Mouse (Mus musculus) E14TG2a.4 (cell line): ENCODE results near the gene Rftn1.

Experiments
- H3K27me3 ChIP-seq: 2 replicates; pipeline ENCODE4 v1.6.1; 2014; ENCODE audit warnings: low read length, control low read depth; ENCODE audit not compliant: insufficient read depth
- H3K36me3 ChIP-seq: 2 replicates; pipeline ENCODE4 v1.6.1; 2014; ENCODE audit warnings: low read length, control low read depth; ENCODE audit not compliant: insufficient read depth
- H3K4me1 ChIP-seq: replicated peaks from 2 replicates; pipeline ENCODE4 v1.6.1; 2014; ENCODE audit warnings: low read depth, low read length, control low read depth
- H3K4me3 ChIP-seq: replicated peaks from 2 replicates; pipeline ENCODE4 v1.5.1; 2014; ENCODE audit warnings: mild to moderate bottlenecking, low read length
- H3K9me3 ChIP-seq: 2 replicates; pipeline ENCODE4 v1.6.1; 2014; ENCODE audit warnings: low read length, control low read depth
- CTCF ChIP-seq: conservative IDR thresholded peaks from 2 replicates; pipeline ENCODE4 v1.5.1; 2014; ENCODE audit warnings: low read length
- NANOG ChIP-seq: IDR thresholded peaks from 2 replicates; pipeline ENCODE4 v1.6.1; 2014; ENCODE audit warnings: borderline replicate concordance, low read length, mixed read lengths
- POU5F1 ChIP-seq: IDR thresholded peaks from 2 replicates; pipeline ENCODE4 v1.6.1; 2014; ENCODE audit warnings: low read length, borderline replicate concordance

Gene Rftn1

DNA sequence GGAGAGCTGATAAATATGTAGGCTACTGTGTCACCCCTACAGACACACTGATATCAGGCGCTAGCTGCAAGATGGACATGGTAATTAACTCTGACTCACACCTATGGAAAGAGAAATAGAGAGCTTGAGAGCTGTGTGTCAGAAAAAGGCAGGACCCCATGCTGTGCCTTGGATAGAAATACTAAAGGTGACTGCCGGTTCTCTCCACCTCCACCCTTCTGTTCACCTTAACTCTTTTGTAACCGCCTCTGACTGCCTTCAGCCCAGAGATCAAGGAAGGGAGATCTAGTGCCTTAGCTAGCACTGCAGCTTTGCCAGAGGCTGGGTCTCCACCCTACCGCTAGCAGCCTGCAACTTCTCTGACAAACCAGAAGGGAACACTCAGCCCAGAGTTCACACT, 187.3 kb downstream of the Rftn1 start:
- H3K36me3 ChIP-seq, result no peaks in the 10 kb centered on the region
- no peaks in the 10 kb centered on the region for H3K9me3 ChIP-seq
- no peak overlapping the region for H3K4me3 ChIP-seq
- no peak for TF ChIP-seq CTCF
- no peak for TF ChIP-seq POU5F1
- TF ChIP-seq NANOG, result no peak
- no peaks in the 10 kb centered on the region; the same call in 1 of the 2 replicates for H3K27me3 ChIP-seq
- H3K4me1 ChIP-seq, result peaks cover 26% of the 10 kb centered on the region

DNA sequence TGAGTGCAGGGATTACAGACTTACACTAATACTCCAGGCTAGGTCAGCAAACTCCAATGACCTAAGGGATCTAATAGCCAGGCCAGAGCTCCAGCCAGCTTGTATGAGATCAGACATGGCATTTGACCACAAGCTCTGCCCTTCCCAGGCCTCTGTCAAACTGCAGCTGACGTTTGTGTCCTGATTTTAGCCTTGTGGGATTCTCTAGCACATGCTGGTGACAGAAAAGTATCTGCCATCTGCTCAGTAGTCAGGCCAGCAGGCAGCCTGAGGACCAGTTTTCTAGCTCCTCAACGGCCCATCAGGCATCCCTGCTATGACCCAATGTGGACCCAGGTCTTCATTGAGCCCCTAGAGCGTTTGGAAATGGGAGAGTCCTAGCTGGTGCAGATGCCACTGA, 188.3 kb downstream of the Rftn1 start:
- H3K4me1 ChIP-seq, result peaks cover 19% of the 10 kb centered on the region
- no peaks in the 10 kb centered on the region for H3K36me3 ChIP-seq
- no peaks in the 10 kb centered on the region; the same call in 1 of the 2 replicates for H3K27me3 ChIP-seq
- H3K9me3 ChIP-seq, result no peaks in the 10 kb centered on the region
- H3K4me3 ChIP-seq, result no peak overlapping the region
- TF ChIP-seq POU5F1, result no peak
- TF ChIP-seq CTCF, result no peak
- no peak for TF ChIP-seq NANOG

DNA sequence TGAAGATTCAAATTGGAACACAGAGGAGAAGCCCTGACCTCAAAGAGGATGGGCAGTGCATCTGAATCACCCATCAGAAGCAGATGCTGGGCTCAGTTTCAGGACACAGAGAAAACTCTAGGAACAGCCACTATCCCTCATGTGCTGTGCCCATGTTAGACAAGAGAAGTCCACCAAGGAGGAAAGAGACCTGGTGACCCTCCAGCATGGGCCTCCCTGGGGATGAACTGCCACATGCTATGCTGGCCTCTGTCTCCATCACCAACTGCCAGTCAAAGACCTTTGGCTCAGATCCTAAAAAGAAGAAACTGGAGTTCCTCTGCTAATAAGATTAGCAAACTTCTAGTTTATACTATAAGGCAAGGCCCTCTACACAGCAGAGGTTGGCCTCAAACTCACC, 188.7 kb downstream of the Rftn1 start:
- TF ChIP-seq POU5F1 (no peak), CTCF (no peak)
- Histone ChIP-seq H3K4me3 (no peak overlapping the region), H3K27me3 (no peaks in the 10 kb centered on the region; the same call in 1 of the 2 replicates), H3K36me3 (no peaks in the 10 kb centered on the region), H3K4me1 (peaks cover 15% of the 10 kb centered on the region), H3K9me3 (no peaks in the 10 kb centered on the region)

DNA sequence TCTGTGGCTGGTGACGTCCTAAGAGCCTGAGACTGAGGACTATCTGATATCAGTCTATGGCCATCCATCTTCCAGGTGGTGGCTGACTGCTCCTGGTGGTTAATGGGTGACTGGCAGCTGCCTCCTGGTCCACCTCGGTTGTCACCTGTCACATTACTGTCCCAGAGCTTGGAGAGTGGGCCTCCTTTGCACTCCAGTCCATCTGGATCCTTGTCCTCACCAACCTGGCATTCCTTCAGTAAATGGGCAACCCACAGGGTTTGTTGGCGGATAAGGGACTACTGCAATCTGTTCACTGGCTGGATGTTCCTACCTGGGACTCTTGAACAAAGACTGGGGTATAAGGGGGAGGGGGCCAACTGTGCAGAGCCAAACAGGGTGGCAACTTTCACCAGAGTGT, 189.9 kb downstream of the Rftn1 start:
- TF ChIP-seq CTCF, result no peak
- no peak for TF ChIP-seq NANOG
- no peak for TF ChIP-seq POU5F1
- H3K4me1 ChIP-seq, result peaks cover 7% of the 10 kb centered on the region
- H3K9me3 ChIP-seq, result no peaks in the 10 kb centered on the region

DNA sequence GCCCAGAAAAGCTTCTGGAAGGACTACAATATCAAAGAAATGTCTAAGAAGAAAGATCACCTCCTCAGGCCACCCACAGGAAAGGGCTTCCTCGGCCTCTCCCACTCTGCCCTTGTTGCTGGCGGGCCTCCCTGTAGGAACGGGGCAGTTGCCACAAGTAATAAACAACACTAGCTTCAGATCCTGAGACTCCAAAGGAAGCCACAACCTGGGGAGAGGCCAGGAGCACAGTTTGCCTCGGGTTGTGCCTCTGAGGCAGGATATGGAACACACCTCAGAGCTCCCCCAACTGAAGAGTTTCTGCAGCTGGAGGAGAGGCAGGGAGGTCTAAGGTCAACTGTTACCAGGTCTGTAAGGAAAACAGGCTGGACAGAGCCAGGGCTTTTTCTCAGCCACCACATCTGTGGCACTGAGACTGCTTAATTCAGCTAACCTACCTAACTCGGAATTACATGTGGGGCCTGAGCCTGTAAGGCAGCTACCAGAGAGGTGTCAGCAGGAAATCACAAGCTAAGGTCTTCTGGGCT, 193.8 kb downstream of the Rftn1 start:
- Histone ChIP-seq H3K4me3 (no peak overlapping the region), H3K27me3 (0 out of 2 replicates have a peak, but pooled peaks cover 3% of the 10 kb centered on the region), H3K36me3 (no peaks in the 10 kb centered on the region), H3K9me3 (no peaks in the 10 kb centered on the region), H3K4me1 (no peaks in the 10 kb centered on the region)
- no peak for TF ChIP-seq NANOG
- TF ChIP-seq POU5F1, result no peak
- TF ChIP-seq CTCF, result no peak

More for the DNA sequence above, 189.9 kb downstream of the Rftn1 start:
- Histone ChIP-seq H3K27me3 (no peaks in the 10 kb centered on the region; the same call in 1 of the 2 replicates), H3K36me3 (no peaks in the 10 kb centered on the region), H3K4me3 (no peak overlapping the region)

DNA sequence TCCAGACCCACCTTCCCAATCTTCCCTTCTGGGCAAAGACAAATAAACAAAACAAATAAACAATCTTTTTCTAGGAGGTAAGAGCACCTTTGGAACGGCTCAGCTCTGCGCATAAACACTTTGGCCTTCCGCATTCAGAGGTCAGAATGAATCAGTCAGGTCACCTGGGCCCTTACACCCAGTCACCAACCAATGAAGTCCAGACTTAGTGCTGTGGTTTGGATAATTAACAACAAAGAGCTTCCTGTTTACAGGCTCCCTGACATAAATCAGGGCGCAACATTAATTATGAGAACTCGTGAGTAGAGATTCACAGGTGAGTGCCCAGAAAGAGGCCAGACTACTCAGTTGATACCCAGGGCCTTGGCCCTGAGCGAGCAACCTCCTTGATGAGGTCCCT, 194.4 kb downstream of the Rftn1 start:
- H3K27me3 ChIP-seq, result 0 out of 2 replicates have a peak, but pooled peaks cover 3% of the 10 kb centered on the region
- no peaks in the 10 kb centered on the region for H3K9me3 ChIP-seq
- H3K4me1 ChIP-seq, result no peaks in the 10 kb centered on the region
- no peaks in the 10 kb centered on the region for H3K36me3 ChIP-seq
- TF ChIP-seq POU5F1 (no peak), NANOG (no peak), CTCF (no peak)
- no peak overlapping the region for H3K4me3 ChIP-seq

DNA sequence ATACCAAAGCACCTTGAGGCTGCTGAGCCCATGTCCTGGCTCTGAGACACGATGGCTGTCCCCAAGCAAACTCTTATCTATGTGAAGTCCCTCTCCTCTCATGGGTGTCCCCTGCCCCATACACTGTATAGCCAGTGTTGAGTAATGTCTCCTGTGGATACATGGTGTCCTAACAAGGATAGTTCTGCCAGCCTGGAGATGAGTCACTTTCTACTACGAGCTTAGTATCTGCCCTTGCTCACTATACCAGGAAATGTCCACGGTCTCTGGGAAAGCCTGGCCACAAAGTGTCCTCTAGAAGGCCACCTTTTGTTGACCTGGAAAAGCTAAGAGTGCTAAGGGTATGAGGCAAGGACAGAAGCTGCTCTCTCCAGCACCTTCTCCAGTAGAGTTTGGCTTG, 195.2 kb downstream of the Rftn1 start:
- Histone ChIP-seq H3K9me3 (no peaks in the 10 kb centered on the region), H3K36me3 (no peaks in the 10 kb centered on the region), H3K4me1 (no peaks in the 10 kb centered on the region), H3K4me3 (no peak overlapping the region), H3K27me3 (0 out of 2 replicates have a peak, but pooled peaks cover 5% of the 10 kb centered on the region)
- TF ChIP-seq CTCF (no peak), NANOG (no peak), POU5F1 (no peak)

DNA sequence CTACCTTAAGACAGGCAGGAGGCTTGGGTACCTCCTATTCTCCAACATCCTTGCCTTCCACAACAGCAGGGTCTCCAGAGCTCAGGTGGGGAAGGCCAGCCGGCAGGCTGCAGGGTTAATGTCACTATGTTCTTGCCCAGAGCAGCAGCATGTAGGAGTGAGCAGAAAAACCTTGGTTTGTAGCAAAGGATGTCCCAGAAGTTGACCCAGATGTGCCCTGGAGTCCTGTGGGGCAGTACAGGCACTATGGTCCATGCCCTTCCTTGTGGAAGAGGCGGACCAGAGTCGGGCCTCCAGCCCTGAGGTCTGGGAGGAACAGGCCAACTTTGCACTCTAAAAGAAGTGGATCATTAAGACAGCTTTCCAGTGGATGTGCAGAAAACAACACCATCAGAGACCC, 196.8 kb downstream of the Rftn1 start:
- Histone ChIP-seq H3K9me3 (no peaks in the 10 kb centered on the region), H3K4me3 (no peak overlapping the region), H3K4me1 (0 out of 2 replicates have a peak, but pooled peaks cover 4% of the 10 kb centered on the region), H3K36me3 (no peaks in the 10 kb centered on the region), H3K27me3 (0 out of 2 replicates have a peak, but pooled peaks cover 6% of the 10 kb centered on the region)
- no peak for TF ChIP-seq CTCF
- no peak for TF ChIP-seq NANOG
- no peak for TF ChIP-seq POU5F1
